Mouse (Mus musculus): Measurements from ENCODE around the gene Gm10134. TPM values are rescaled to one million over a fixed set of nuclear protein-coding genes. Genes with fewer than 3 reads are reported as not detected.
A peak's percentile ranks its signal among the peaks of the same experiment; 100 is the strongest.
"Not testable (repeated sequence)": the region's sequence is repeated elsewhere in the genome, so short reads cannot be mapped to it uniquely, and the experiment has no call there.

Gene Gm10134
- polyA plus RNA-seq (2021) = not detected

GRCm38 (mm10) chr2:28505795-28506194 lies at the start of gene Gm10134:
Gene Gm10134, plus strand, starts transcription at chr2:28506095.
- no peak for TF ChIP-seq CTCF (IDR thresholded peaks at IDR 0.05)
- in situ Hi-C loops (cut with MboI; ENCODE audit: low pct_unique_long_range_greater_than_20kb) = no loop called here
- H3K27me3 ChIP-seq = peaks cover 12% of the 10 kb centered on the region
- ChIA-PET CTCF (no interaction called here), POLR2A (interaction anchor here (0.7 kb wide), 1 partner anchor 41 kb away, joined by 4 read pairs; no protein-coding TSS in a partner anchor)
- DNase-seq (ENCODE audit: low read depth, low spot score) (no peak), ATAC-seq (no peak)

- no peak for DNase-seq (ENCODE audit: low read depth, low spot score)
- ATAC-seq = no peak
- no peaks in the 10 kb centered on the region for H3K27me3 ChIP-seq
- ChIA-PET CTCF (interaction anchor here (1.4 kb wide), 1 partner anchor 13 kb away, joined by 3 read pairs; no protein-coding TSS in a partner anchor), POLR2A (no interaction called here)
- no peak for TF ChIP-seq CTCF (IDR thresholded peaks at IDR 0.05)
- in situ Hi-C loops (cut with MboI; ENCODE audit: low pct_unique_long_range_greater_than_20kb) = no loop called here
These were observed 49.3 kb upstream of the Gm10134 start for GRCm38 (mm10) chr2:28456616-28457015.

DNA sequence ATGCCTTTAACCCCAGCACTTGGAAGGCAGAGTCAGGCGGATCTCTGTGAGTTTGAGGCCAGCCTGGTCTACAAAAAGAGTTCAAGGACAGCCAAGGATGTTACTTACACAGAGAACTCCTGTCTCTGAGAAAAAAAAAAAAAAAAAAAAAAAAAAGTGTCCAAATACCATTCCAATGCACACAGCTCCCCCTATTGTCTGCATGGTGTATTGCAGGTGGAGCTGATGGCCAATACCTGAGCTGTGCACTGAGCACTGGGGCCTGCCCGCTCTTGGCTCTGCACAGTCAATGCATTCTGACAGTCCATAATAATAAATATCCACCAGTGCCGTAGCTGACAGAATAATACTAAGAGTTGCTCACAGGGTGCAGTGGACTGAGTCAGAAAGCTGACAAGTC lies 42.0 kb upstream of the Gm10134 start:
- no peak for ATAC-seq
- peak; percentile 69 for TF ChIP-seq CTCF (IDR thresholded peaks at IDR 0.05)
- H3K27me3 ChIP-seq = no peaks in the 10 kb centered on the region
- in situ Hi-C loops (cut with MboI; ENCODE audit: low pct_unique_long_range_greater_than_20kb) = no loop called here
- ChIA-PET POLR2A (interaction anchor here (0.6 kb wide), 1 partner anchor 297 kb away, joined by 4 read pairs; no protein-coding TSS in a partner anchor), CTCF (interaction anchor here (0.8 kb wide), 1 partner anchor 13 kb away, joined by 3 read pairs; no protein-coding TSS in a partner anchor)
- no peak for DNase-seq (ENCODE audit: low read depth, low spot score)

GRCm38 (mm10) chr2:28464919-28465318 lies 41.0 kb upstream of the Gm10134 start:
- CTCF ChIA-PET = interaction anchor here (1.3 kb wide), 1 partner anchor 10 kb away, joined by 3 read pairs; no protein-coding TSS in a partner anchor

DNA sequence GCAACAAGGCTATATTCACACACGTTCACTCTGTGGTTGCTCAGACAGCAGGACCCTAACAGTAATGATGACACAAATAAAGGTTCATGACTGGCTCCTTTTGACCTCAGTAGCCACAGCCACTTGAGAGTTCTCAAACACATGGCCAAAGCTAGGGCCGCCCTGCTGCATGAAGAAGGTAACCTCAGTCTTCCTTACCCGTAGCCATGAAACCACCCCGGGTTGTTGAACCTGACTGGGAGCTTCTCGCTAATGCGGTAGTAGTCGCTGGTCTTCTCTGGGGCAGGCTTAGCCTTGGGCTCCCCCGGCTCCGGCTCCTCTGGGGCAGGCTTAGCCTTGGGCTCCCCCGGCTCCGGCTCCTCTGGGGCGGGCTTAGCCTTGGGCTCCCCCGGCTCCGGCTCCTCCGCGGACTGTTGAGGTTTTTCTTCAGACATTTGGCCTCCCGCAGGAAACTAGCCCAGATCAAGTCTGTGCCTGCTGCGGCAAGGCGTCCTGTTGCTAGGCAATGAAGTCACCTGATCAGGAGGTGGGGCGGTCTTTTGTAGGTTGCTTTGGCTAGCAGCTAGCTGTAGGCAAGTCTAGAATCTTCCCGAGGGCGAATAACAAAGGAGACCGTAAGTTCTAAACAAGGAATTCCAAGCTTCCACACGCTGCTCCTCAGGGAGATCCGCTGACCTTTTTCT lies 39.9 kb upstream of the Gm10134 start, which contains the start of gene 1700007K13Rik:
TSS of gene 1700007K13Rik (minus strand) at position 497 of the 683 bp plus-strand sequence.
- TF ChIP-seq CTCF (IDR thresholded peaks at IDR 0.05) = no peak
- CTCF ChIA-PET = interaction anchor here (1.0 to 1.3 kb wide), 2 partner anchors 11 to 45 kb away, joined by 3 read pairs; no protein-coding TSS in a partner anchor
- DNase-seq (ENCODE audit: low read depth, low spot score) = no peak
- no peaks in the 10 kb centered on the region for H3K27me3 ChIP-seq
- in situ Hi-C loops (cut with MboI; ENCODE audit: low pct_unique_long_range_greater_than_20kb) = no loop called here
- POLR2A ChIA-PET = no interaction called here
- no peak for ATAC-seq

More at GRCm38 (mm10) chr2:28464919-28465318, 41.0 kb upstream of the Gm10134 start:
- no peak for TF ChIP-seq CTCF (IDR thresholded peaks at IDR 0.05)
- POLR2A ChIA-PET = no interaction called here
- in situ Hi-C loops (cut with MboI; ENCODE audit: low pct_unique_long_range_greater_than_20kb) = no loop called here
- no peaks in the 10 kb centered on the region for H3K27me3 ChIP-seq
- no peak for ATAC-seq
- no peak for DNase-seq (ENCODE audit: low read depth, low spot score)

- ChIA-PET CTCF (no interaction called here), POLR2A (interaction anchor here (0.5 kb wide), 1 partner anchor 40 kb away, joined by 5 read pairs; no protein-coding TSS in a partner anchor)
- TF ChIP-seq CTCF (IDR thresholded peaks at IDR 0.05) = peak; percentile 100
- in situ Hi-C loops (cut with MboI; ENCODE audit: low pct_unique_long_range_greater_than_20kb) = no loop called here
- ATAC-seq (peak; percentile 48), DNase-seq (ENCODE audit: low read depth, low spot score) (peak; percentile 10)
- no peaks in the 10 kb centered on the region for H3K27me3 ChIP-seq
These were observed 37.9 kb upstream of the Gm10134 start, which contains the start of gene Mrps2 for GRCm38 (mm10) chr2:28467860-28468485. Gene Mrps2, plus strand, starts transcription at chr2:28468066.

DNA sequence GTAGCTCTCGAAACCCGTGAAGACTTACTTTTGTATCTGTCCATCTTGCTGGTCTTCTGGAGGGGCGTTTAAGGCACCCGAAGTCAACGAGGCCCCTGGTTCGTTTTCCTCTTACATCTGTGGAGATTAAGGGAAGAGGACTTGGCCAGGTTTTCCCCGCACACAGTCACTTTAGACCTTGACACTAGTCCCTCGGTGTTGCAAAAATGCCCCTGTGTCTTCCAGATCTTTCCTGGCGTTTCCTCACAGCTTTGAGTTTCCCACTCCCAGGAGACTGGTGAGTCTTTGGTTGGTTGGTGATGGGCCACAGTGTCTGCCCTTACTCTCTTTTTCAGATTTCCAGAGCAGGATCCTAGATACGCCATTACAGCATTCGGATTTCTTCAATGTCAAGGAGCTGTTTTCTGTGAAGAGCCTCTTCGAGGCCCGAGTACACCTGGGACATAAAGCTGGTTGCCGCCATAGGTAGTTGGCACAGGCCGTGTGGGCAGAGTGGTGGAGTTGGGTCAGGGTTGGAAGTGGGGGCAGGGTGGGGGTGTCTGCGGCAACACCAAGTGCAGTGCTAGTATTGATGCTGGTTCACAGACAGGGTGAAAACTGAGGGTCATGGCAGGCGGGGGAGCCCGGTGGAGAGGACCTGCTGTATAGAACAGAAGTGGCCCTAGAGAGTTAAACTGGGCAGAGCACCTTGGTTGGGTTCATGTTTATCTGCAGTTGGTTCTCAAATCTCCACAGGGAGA lies 37.2 kb upstream of the Gm10134 start:
- CTCF ChIA-PET = no interaction called here
- in situ Hi-C loops (cut with MboI; ENCODE audit: low pct_unique_long_range_greater_than_20kb) = no loop called here
- DNase-seq (ENCODE audit: low read depth, low spot score) = no peak
- no peak for TF ChIP-seq CTCF (IDR thresholded peaks at IDR 0.05)
- POLR2A ChIA-PET = no interaction called here
- no peaks in the 10 kb centered on the region for H3K27me3 ChIP-seq
- no peak for ATAC-seq

DNA sequence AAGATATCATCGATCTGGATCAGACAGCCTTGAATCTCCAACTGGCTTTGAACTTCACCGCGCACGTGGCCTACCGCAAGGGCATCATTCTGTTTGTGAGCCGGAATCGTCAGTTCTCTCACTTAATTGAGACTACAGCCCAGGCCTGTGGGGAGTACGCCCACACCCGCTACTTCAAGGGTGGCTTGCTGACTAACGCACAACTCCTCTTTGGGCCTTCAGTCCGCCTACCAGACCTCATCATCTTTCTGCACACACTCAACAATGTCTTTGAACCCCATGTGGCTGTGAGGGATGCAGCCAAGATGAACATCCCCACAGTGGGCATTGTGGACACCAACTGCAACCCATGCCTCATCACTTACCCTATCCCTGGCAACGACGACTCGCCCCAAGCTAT lies 36.4 kb upstream of the Gm10134 start:
- ChIA-PET CTCF (no interaction called here), POLR2A (no interaction called here)
- DNase-seq (ENCODE audit: low read depth, low spot score) = no peak
- no peak for TF ChIP-seq CTCF (IDR thresholded peaks at IDR 0.05)
- in situ Hi-C loops (cut with MboI; ENCODE audit: low pct_unique_long_range_greater_than_20kb) = no loop called here
- peaks cover 8% of the 10 kb centered on the region for H3K27me3 ChIP-seq
- no peak for ATAC-seq

DNA sequence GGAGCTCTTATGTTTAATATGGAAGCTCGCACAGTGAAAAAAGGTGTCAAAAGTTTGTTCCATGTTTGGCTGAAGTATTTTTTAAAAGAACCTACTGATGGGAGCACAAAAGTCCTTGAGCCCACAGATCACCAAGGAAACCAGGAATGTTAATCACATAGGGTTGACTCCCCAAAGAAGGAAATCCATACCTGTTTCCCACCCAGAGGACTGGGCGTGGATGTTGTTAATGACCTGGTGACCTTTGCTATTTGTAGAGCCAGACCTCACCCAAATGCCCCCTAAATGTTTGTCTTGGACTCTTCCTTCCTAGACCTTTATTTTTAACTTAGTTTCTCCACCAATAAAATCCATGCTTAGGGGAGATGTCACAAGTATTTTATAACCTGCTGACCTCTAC lies 35.3 kb upstream of the Gm10134 start:
- ChIA-PET CTCF (no interaction called here), POLR2A (no interaction called here)
- TF ChIP-seq CTCF (IDR thresholded peaks at IDR 0.05) = no peak
- H3K27me3 ChIP-seq = peaks cover 8% of the 10 kb centered on the region
- in situ Hi-C loops (cut with MboI; ENCODE audit: low pct_unique_long_range_greater_than_20kb) = no loop called here
- no peak for DNase-seq (ENCODE audit: low read depth, low spot score)
- ATAC-seq = no peak

- POLR2A ChIA-PET = interaction anchor here (0.6 kb wide), 1 partner anchor 251 kb away, joined by 3 read pairs; no protein-coding TSS in a partner anchor
- H3K27me3 ChIP-seq; ATAC-seq; in situ Hi-C loops (cut with MboI; ENCODE audit: low pct_unique_long_range_greater_than_20kb); CTCF ChIA-PET; DNase-seq (ENCODE audit: low read depth, low spot score): not testable (repeated sequence)
These were observed 33.9 kb upstream of the Gm10134 start for GRCm38 (mm10) chr2:28472011-28472410.

GRCm38 (mm10) chr2:28477993-28478392 lies 27.9 kb upstream of the Gm10134 start:
- ATAC-seq; CTCF ChIA-PET; in situ Hi-C loops (cut with MboI; ENCODE audit: low pct_unique_long_range_greater_than_20kb); DNase-seq (ENCODE audit: low read depth, low spot score): not testable (repeated sequence)
- H3K27me3 ChIP-seq = peaks cover 11% of the 10 kb centered on the region
- POLR2A ChIA-PET = interaction anchor here (0.7 kb wide), 1 partner anchor 159 kb away, joined by 4 read pairs; no protein-coding TSS in a partner anchor
